Mouse (Mus musculus) stomach, postnatal 0 days (tissue): ENCODE measurements around the gene Map2k7.

Experiments
- CTCF ChIP-seq: IDR thresholded peaks from 2 replicates; pipeline ENCODE4 v1.5.1; 2016; ENCODE audit warnings: antibody characterized with exemption, low read depth, mild to moderate bottlenecking, moderate library complexity
- EP300 ChIP-seq: optimal IDR thresholded peaks from 2 replicates; pipeline ENCODE3; 2016; ENCODE audit warnings: antibody characterized with exemption

- peak; percentile 65 for TF ChIP-seq CTCF
- no peak for TF ChIP-seq EP300
These were observed 29.1 kb downstream of the Map2k7 start for GRCm38 (mm10) chr8:4267627-4268026.
